Mouse (Mus musculus): ENCODE measurements around the gene Hbp1.

The Hbp1 gene

GRCm38 (mm10) chr12:31905696-31906551 lies 44.4 kb downstream of the Hbp1 start:
- DNase-seq (ENCODE audit: low spot score): peak; percentile 34

DNA sequence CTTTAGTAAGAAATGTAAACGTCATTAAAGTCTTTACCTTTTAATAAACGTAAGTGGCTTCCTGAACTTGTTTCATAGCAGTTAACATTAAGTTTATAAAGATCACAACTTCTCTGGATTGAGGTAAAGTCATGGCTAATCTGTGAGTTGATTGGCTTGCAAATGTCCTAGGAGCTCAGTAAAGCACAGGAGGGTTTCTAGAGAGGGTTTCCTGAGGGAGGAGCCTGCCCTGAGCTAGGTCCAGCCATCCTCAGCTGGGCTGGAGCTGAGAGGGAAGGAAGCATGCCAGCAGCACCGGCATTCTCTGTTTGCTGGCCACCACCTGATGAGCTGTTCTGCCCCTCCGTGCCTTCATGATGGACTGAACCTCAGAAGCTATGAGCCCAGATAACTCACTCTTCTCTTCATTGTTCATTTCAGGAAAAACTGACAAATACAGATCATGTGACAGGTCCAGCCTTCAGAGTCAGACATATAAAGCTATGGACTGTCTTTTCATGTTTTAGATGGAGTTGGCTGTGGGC lies 49.9 kb downstream of the Hbp1 start:
- DNase-seq (ENCODE audit: low spot score): no peak

DNA sequence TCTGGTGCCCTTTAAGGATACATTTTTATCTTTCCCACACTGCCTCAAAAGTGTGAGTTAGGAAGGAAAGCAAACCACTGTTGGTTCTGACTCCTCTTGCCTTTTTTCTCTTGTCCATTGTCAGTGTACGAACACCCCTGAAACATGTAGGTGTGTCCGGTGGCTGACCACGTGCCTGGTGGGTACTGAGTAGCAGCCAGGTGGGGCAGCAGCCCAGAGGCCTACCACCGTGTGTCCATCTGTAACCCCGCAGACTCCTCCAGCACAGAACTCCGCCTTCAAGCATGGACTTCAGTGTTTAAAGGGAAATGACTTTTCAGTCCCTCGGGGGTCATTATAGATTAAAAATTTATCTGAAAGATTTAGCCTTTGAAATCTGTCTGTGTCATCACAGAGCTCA lies 52.9 kb downstream of the Hbp1 start:
- DNase-seq (ENCODE audit: low spot score): peak; percentile 48

GRCm38 (mm10) chr12:31896986-31897385 lies 53.3 kb downstream of the Hbp1 start:
- DNase-seq (ENCODE audit: low spot score): peak; percentile 77

GRCm38 (mm10) chr12:31896295-31896694 lies 54.0 kb downstream of the Hbp1 start:
- no peak for DNase-seq (ENCODE audit: low spot score)

DNA sequence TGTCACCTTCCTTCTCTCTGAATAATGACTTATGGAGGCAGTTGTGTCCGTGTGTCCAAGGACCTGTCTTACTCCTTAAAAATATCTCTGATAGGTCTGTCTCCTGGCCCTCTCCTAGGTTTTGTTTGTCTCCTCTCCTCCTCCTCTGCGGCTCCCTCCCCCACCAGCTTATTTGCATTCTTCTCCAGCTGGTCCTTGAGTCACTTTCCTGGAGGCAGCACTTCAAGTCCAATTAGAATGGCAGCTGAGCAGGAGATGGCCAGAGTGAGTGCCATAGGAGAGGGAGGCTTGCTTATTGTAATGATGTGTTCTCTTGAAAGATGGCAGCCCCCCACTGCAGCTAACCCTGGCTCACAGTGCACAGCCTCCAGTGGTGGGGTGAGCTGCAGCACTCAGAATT lies 54.4 kb downstream of the Hbp1 start:
- peak; percentile 72 for DNase-seq (ENCODE audit: low spot score)

GRCm38 (mm10) chr12:31895095-31895734 lies 55.1 kb downstream of the Hbp1 start:
- DNase-seq (ENCODE audit: low spot score): peak; percentile 62

- DNase-seq (ENCODE audit: low spot score): no peak
Observed at GRCm38 (mm10) chr12:31892771-31893170, 57.6 kb downstream of the Hbp1 start.

- DNase-seq (ENCODE audit: low spot score): no peak
Observed at GRCm38 (mm10) chr12:31892079-31892478, 58.3 kb downstream of the Hbp1 start.

GRCm38 (mm10) chr12:31890685-31891084 lies 59.6 kb downstream of the Hbp1 start:
- DNase-seq (ENCODE audit: low spot score): no peak

- no peak for DNase-seq (ENCODE audit: low spot score)
Observed at GRCm38 (mm10) chr12:31885844-31886606, 64.3 kb downstream of the Hbp1 start.

DNA sequence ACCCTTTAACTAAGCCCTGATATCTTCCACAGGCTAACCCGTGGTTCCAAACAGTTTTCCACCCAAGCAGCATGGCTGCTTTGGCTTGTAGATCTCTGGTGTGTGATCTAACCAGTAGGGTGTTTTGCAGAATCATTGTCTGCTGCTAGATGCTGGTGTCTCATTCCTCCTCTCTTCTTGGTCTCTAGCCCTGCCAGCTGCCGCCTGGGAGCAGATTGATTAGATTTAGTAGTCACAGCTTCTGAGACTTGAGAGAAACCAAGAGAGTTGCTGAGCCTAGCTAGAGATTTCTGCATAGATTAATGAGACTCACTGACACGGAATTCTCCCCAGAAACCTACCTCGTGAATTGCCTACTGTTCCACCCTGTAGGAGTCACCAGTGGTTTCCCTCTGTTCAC lies 65.3 kb downstream of the Hbp1 start:
- no peak for DNase-seq (ENCODE audit: low spot score)

GRCm38 (mm10) chr12:31884365-31884764 lies 66.0 kb downstream of the Hbp1 start:
- DNase-seq (ENCODE audit: low spot score): no peak

DNA sequence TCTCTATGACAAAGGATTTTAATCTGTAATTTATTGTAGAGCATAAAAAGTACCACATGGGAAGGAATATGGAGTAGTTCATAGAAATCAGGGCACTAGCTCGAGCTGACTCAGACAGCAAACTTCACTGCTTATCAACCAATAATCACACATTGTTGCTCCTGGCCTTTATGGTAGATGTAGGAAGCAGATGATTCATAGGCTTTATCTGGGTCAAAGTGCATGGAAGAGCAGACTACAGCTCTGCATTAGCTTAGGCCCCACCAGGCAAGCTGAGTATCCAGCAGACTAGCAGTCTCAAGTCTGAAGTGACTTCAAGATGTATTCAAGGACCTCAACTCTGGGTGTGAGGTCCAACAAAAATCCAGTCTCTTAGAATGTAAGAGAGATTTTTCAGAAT lies 67.6 kb downstream of the Hbp1 start:
- DNase-seq (ENCODE audit: low spot score): peak; percentile 5

DNA sequence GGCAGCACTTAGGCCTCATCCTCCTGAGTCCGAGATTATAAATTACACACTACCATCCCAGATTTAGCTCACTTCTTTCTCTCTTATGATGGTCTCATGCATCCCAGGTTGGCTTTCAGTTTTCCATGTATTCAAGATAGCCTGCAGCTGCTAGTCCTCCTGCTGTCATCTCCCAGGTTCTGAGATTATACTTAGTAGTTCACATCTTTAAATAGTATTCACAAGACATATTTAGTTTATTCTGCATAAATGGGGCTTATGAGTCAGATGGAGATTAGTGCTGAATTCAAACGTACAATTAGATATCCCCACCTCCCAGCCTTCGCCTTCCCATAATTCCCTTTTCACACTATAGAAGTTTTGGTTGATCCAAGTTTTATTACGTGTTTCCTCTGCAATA lies 73.6 kb downstream of the Hbp1 start:
- no peak for DNase-seq (ENCODE audit: low spot score)

Measured in retina, embryonic 14.5 days (tissue).